Mouse (Mus musculus) liver, postnatal 0 days (tissue): Measurements from ENCODE around the gene Serpina6.

Source experiments
- CTCF ChIP-seq: sonication (generic); IDR thresholded peaks from 2 replicates; pipeline ENCODE4 v1.5.1; 2016; ENCODE audit warnings: antibody characterized with exemption, low read depth
- EP300 ChIP-seq: IDR thresholded peaks from 2 replicates; pipeline ENCODE4 v1.6.1; 2016; ENCODE audit warnings: antibody characterized with exemption, low read depth, mild to moderate bottlenecking

DNA sequence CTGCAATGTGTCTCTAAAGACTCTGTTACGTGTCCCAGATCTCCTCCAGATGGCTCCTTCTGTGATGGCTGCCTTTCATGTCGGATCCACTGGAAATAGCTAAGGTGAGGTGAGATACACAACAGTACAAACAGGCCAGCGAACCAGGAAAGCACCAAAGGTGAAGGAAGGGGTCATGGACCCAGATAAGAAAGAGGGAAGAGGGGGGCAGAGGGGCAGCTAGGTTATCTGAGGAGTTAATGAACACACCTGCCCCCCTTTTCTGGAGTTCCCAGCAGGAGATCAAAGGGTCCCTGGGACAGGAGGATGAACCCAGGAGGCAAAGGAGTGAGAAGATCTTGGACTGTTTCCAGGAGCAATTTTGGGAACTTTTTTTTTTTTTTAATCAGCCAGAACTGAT, 28.4 kb upstream of the Serpina6 start:
- TF ChIP-seq CTCF (no peak), EP300 (no peak)
